Mouse (Mus musculus): Measurements from ENCODE around the gene Cers6.

DNA sequence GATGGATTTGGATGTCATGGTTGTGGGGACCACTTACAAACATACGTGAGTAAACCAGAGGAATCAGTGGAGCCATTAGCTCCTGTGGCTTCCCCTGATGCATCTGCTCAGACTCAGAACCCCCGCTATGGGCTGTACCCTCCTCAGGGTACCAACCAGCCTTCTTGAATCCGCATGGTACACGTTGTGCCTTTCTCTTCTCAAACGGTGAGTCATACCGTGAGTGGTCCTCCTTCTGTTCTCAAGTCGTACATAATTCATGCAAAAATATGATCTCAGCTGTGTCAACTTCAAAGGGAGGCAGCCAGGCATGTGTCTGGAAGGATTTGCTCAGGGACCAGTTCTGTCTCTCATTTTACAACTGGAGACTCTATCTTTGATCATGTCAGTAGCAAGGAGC lies 23.3 kb downstream of the Cers6 start:
- TF ChIP-seq CTCF (IDR thresholded peaks at IDR 0.05; ENCODE audit: borderline replicate concordance, insufficient read depth, low read length) (no peak), POLR2A (IDR thresholded peaks at IDR 0.05; ENCODE audit: low read depth, low read length) (no peak)
